Mouse (Mus musculus): ENCODE measurements around the gene Ubl4b.

DNA sequence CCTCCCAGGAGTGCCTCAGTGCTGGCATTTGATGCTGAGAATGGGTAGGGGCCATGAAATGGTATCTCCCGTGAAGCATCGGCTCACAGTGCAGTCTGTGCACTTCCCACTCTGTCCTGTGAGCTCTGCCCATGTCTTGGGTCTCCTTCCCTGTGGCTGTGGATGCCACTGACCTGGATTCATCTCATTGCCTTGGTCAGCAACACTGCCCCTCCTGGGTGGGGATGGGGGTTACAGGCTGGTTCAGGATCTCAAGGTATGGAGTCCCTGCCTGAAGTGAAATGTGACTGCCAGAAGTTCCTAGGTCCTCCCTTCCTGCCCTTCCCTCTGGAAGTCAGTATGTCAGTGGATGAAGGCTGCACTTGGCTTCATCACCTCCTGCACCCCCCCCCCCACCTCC is 7.2 kb upstream of the Ubl4b start:
- TF ChIP-seq FLI1 (IDR thresholded peaks at IDR 0.05; ENCODE audit: low read length) (no peak), GATA1 (IDR thresholded peaks at IDR 0.05; ENCODE audit: borderline replicate concordance, low read length) (no peak)

Data from megakaryocyte, embryonic 14.5 days (primary cell).